Mouse (Mus musculus): ENCODE measurements around the gene Atxn7l1. TPM values are rescaled to one million over a fixed set of nuclear protein-coding genes. Genes with fewer than 3 reads are reported as not detected.

Atxn7l1 gene
- polyA plus RNA-seq, 1 experiment from 2014 or later = 10.6 TPM

GRCm38 (mm10) chr12:33358345-33358744 lies 210.9 kb downstream of the Atxn7l1 start:
- WGBS = 88% methylated on average over 10 of the region's 10 CpGs
- peaks cover 6 to 12% of the 10 kb centered on the region in 2 experiments for H3K4me1 ChIP-seq (ENCODE audit: control insufficient read depth in 2 of 2, insufficient read depth in 2 of 2, low read length in 2 of 2)
- no peak overlapping the region for H3K4me3 ChIP-seq (ENCODE audit: control insufficient read depth in 1 of 2, insufficient read depth in 1 of 2, low read depth in 1 of 2, low read length in 2 of 2)
- no peak for ATAC-seq (ENCODE audit: insufficient number of reproducible peaks, insufficient read depth, low FRiP score, low read depth)
- no peaks in the 10 kb centered on the region for H3K9me3 ChIP-seq (ENCODE audit: control insufficient read depth, low read length)
- H3K36me3 ChIP-seq (ENCODE audit: control insufficient read depth, insufficient read depth, low read length) = 0 out of 2 replicates have a peak, but pooled peaks cover 3% of the 10 kb centered on the region
- no peak overlapping the region for H3K27ac ChIP-seq (replicated peaks in 1 of 2; ENCODE audit: control insufficient read depth in 1 of 2, insufficient read depth in 1 of 2, low read depth in 2 of 2, low read length in 2 of 2)
- no peaks in the 10 kb centered on the region for H3K27me3 ChIP-seq (ENCODE audit: control insufficient read depth, insufficient read depth, low read length)
- H3K9ac ChIP-seq (ENCODE audit: low read length) = no peak overlapping the region
- no peak overlapping the region for H3K4me2 ChIP-seq (ENCODE audit: low read length)

DNA sequence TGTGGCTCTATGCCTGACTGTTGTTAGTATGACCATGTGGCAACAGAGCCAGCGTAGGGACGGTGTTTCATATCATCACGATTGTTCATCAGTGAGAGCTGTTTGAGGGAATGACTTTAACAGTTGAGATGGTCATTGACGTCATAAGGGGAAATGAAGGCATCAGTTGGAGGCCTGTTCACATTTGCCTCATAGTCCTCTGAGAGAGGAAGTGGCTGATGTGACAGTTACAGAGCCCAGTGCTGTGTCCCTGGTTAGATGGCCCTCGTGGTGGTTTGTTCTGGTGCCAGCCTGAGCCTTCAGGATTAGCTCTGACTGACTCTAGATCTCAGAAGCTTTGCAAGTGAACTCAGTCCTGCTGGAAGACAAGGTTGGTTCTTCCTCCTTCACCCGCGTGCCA lies 211.7 kb downstream of the Atxn7l1 start:
- WGBS = 88% methylated on average over 7 of the region's 7 CpGs
- H3K4me1 ChIP-seq (ENCODE audit: control insufficient read depth in 2 of 2, insufficient read depth in 2 of 2, low read length in 2 of 2) = peaks cover 6 to 12% of the 10 kb centered on the region in 2 experiments
- H3K4me3 ChIP-seq (ENCODE audit: control insufficient read depth in 1 of 2, insufficient read depth in 1 of 2, low read depth in 1 of 2, low read length in 2 of 2) = no peak overlapping the region
- no peaks in the 10 kb centered on the region for H3K27me3 ChIP-seq (ENCODE audit: control insufficient read depth, insufficient read depth, low read length)
- no peak for ATAC-seq (ENCODE audit: insufficient number of reproducible peaks, insufficient read depth, low FRiP score, low read depth)
- no peaks in the 10 kb centered on the region for H3K9me3 ChIP-seq (ENCODE audit: control insufficient read depth, low read length)
- H3K9ac ChIP-seq (ENCODE audit: low read length) = no peak overlapping the region
- H3K36me3 ChIP-seq (ENCODE audit: control insufficient read depth, insufficient read depth, low read length) = no peaks in the 10 kb centered on the region
- H3K4me2 ChIP-seq (ENCODE audit: low read length) = no peak overlapping the region
- no peak overlapping the region for H3K27ac ChIP-seq (replicated peaks in 1 of 2; ENCODE audit: control insufficient read depth in 1 of 2, insufficient read depth in 1 of 2, low read depth in 2 of 2, low read length in 2 of 2)

GRCm38 (mm10) chr12:33359878-33360482 lies 212.5 kb downstream of the Atxn7l1 start:
- Histone ChIP-seq H3K9me3 (ENCODE audit: control insufficient read depth, low read length) (no peaks in the 10 kb centered on the region), H3K4me1 (ENCODE audit: control insufficient read depth in 2 of 2, insufficient read depth in 2 of 2, low read length in 2 of 2) (peaks cover 6 to 12% of the 10 kb centered on the region in 2 experiments), H3K4me2 (ENCODE audit: low read length) (no peak overlapping the region), H3K36me3 (ENCODE audit: control insufficient read depth, insufficient read depth, low read length) (no peaks in the 10 kb centered on the region), H3K27ac (replicated peaks in 1 of 2; ENCODE audit: control insufficient read depth in 1 of 2, insufficient read depth in 1 of 2, low read depth in 2 of 2, low read length in 2 of 2) (no peak overlapping the region), H3K27me3 (ENCODE audit: control insufficient read depth, insufficient read depth, low read length) (no peaks in the 10 kb centered on the region), H3K9ac (ENCODE audit: low read length) (no peak overlapping the region), H3K4me3 (ENCODE audit: control insufficient read depth in 1 of 2, insufficient read depth in 1 of 2, low read depth in 1 of 2, low read length in 2 of 2) (no peak overlapping the region)
- 66% methylated on average over 5 of the region's 5 CpGs for WGBS
- ATAC-seq (ENCODE audit: insufficient number of reproducible peaks, insufficient read depth, low FRiP score, low read depth) = no peak

DNA sequence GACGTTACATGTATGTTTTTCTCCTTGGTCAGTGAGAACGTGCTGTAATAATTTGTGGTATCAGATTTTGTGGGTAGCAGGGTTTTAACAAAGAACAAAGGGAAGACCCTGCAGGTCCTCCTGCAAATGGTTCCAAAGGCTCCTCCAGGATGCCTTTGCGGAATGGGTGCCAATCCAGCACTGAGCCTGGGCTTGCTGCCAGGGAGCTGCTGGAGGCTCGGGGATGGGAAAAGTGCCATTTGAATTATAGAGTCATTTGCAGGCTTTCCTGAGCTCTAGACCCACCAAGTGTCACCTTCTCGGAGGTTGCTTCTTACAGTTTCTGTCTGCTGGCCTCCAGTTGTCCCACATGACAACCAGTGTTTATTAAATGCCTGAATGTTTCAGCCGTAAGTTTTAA lies 213.2 kb downstream of the Atxn7l1 start:
- H3K36me3 ChIP-seq (ENCODE audit: control insufficient read depth, insufficient read depth, low read length) = no peaks in the 10 kb centered on the region
- 0 out of 4 replicates have a peak overlapping the region, but pooled peaks of 1 of the 2 experiments have one; percentile 8 for H3K27ac ChIP-seq (replicated peaks in 1 of 2; ENCODE audit: control insufficient read depth in 1 of 2, insufficient read depth in 1 of 2, low read depth in 2 of 2, low read length in 2 of 2)
- WGBS = 45% methylated on average over 6 of the region's 6 CpGs
- H3K4me1 ChIP-seq (ENCODE audit: control insufficient read depth in 2 of 2, insufficient read depth in 2 of 2, low read length in 2 of 2) = peaks cover 6 to 12% of the 10 kb centered on the region in 2 experiments
- no peaks in the 10 kb centered on the region for H3K27me3 ChIP-seq (ENCODE audit: control insufficient read depth, insufficient read depth, low read length)
- ATAC-seq (ENCODE audit: insufficient number of reproducible peaks, insufficient read depth, low FRiP score, low read depth) = no peak
- H3K4me2 ChIP-seq (ENCODE audit: low read length) = no peak overlapping the region
- no peaks in the 10 kb centered on the region for H3K9me3 ChIP-seq (ENCODE audit: control insufficient read depth, low read length)
- H3K4me3 ChIP-seq (ENCODE audit: control insufficient read depth in 1 of 2, insufficient read depth in 1 of 2, low read depth in 1 of 2, low read length in 2 of 2) = no peak overlapping the region
- H3K9ac ChIP-seq (ENCODE audit: low read length) = no peak overlapping the region

- H3K9ac ChIP-seq (ENCODE audit: low read length) = no peak overlapping the region
- H3K27me3 ChIP-seq (ENCODE audit: control insufficient read depth, insufficient read depth, low read length) = no peaks in the 10 kb centered on the region
- 86% methylated on average over 8 of the region's 8 CpGs for WGBS
- H3K4me3 ChIP-seq (ENCODE audit: control insufficient read depth in 1 of 2, insufficient read depth in 1 of 2, low read depth in 1 of 2, low read length in 2 of 2) = no peak overlapping the region
- no peak overlapping the region for H3K27ac ChIP-seq (replicated peaks in 1 of 2; ENCODE audit: control insufficient read depth in 1 of 2, insufficient read depth in 1 of 2, low read depth in 2 of 2, low read length in 2 of 2)
- peaks cover 6 to 12% of the 10 kb centered on the region in 2 experiments for H3K4me1 ChIP-seq (ENCODE audit: control insufficient read depth in 2 of 2, insufficient read depth in 2 of 2, low read length in 2 of 2)
- 0 out of 2 replicates have a peak, but pooled peaks cover 10% of the 10 kb centered on the region for H3K36me3 ChIP-seq (ENCODE audit: control insufficient read depth, insufficient read depth, low read length)
- no peak for ATAC-seq (ENCODE audit: insufficient number of reproducible peaks, insufficient read depth, low FRiP score, low read depth)
- H3K4me2 ChIP-seq (ENCODE audit: low read length) = no peak overlapping the region
- no peaks in the 10 kb centered on the region for H3K9me3 ChIP-seq (ENCODE audit: control insufficient read depth, low read length)
These were observed 217.0 kb downstream of the Atxn7l1 start for GRCm38 (mm10) chr12:33364511-33364910.

DNA sequence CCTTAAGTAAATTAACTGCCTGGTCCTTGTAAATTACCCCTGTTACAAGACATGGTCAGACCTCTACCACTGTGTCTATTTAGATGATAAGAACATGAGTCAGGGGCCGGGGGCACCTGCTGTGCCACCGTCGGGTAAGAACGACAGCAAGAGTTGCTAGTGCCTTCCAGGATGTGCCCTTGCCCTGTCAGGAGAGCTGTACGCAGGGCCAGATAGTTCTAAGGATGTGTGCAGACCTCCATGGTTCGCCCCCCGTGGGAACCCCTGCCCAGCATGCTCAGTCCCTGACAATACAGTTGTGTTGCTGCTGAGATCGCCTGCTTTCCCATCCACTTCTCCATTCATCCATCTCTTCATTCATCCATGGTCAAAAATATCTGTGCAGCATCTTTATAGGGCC lies 217.6 kb downstream of the Atxn7l1 start:
- no peaks in the 10 kb centered on the region for H3K9me3 ChIP-seq (ENCODE audit: control insufficient read depth, low read length)
- 90% methylated on average over 8 of the region's 8 CpGs for WGBS
- ATAC-seq (ENCODE audit: insufficient number of reproducible peaks, insufficient read depth, low FRiP score, low read depth) = no peak

GRCm38 (mm10) chr12:33369555-33369954 lies 222.1 kb downstream of the Atxn7l1 start:
- H3K36me3 ChIP-seq (ENCODE audit: control insufficient read depth, insufficient read depth, low read length) = 0 out of 2 replicates have a peak, but pooled peaks cover 10% of the 10 kb centered on the region
- H3K4me2 ChIP-seq (ENCODE audit: low read length) = no peak overlapping the region
- H3K27me3 ChIP-seq (ENCODE audit: control insufficient read depth, insufficient read depth, low read length) = no peaks in the 10 kb centered on the region
- no peak overlapping the region for H3K9ac ChIP-seq (ENCODE audit: low read length)
- H3K4me1 ChIP-seq (ENCODE audit: control insufficient read depth in 2 of 2, insufficient read depth in 2 of 2, low read length in 2 of 2) = no peaks in the 10 kb centered on the region
- WGBS = 84% methylated on average over 3 of the region's 3 CpGs
- ATAC-seq (ENCODE audit: insufficient number of reproducible peaks, insufficient read depth, low FRiP score, low read depth) = no peak
- no peak overlapping the region for H3K27ac ChIP-seq (replicated peaks in 1 of 2; ENCODE audit: control insufficient read depth in 1 of 2, insufficient read depth in 1 of 2, low read depth in 2 of 2, low read length in 2 of 2)
- H3K9me3 ChIP-seq (ENCODE audit: control insufficient read depth, low read length) = no peaks in the 10 kb centered on the region
- no peak overlapping the region for H3K4me3 ChIP-seq (ENCODE audit: control insufficient read depth in 1 of 2, insufficient read depth in 1 of 2, low read depth in 1 of 2, low read length in 2 of 2)

More for the DNA sequence above, 217.6 kb downstream of the Atxn7l1 start:
- no peak overlapping the region for H3K4me3 ChIP-seq (ENCODE audit: control insufficient read depth in 1 of 2, insufficient read depth in 1 of 2, low read depth in 1 of 2, low read length in 2 of 2)
- no peaks in the 10 kb centered on the region for H3K27me3 ChIP-seq (ENCODE audit: control insufficient read depth, insufficient read depth, low read length)
- H3K27ac ChIP-seq (replicated peaks in 1 of 2; ENCODE audit: control insufficient read depth in 1 of 2, insufficient read depth in 1 of 2, low read depth in 2 of 2, low read length in 2 of 2) = no peak overlapping the region
- H3K4me1 ChIP-seq (ENCODE audit: control insufficient read depth in 2 of 2, insufficient read depth in 2 of 2, low read length in 2 of 2) = peaks cover 4 to 9% of the 10 kb centered on the region in 2 experiments
- no peak overlapping the region for H3K9ac ChIP-seq (ENCODE audit: low read length)
- 0 out of 2 replicates have a peak, but pooled peaks cover 10% of the 10 kb centered on the region for H3K36me3 ChIP-seq (ENCODE audit: control insufficient read depth, insufficient read depth, low read length)
- H3K4me2 ChIP-seq (ENCODE audit: low read length) = no peak overlapping the region
